Mouse (Mus musculus): Measurements from ENCODE around the gene Galr2. TPM values are rescaled to one million over a fixed set of nuclear protein-coding genes. Genes with fewer than 3 reads are reported as not detected.

Galr2 gene
- polyA plus RNA-seq, 1 experiment from 2014 or later = 0.56 TPM

- Histone ChIP-seq H3K4me3 (no peak overlapping the region), H3K9me3 (replicated peaks) (no peaks in the 10 kb centered on the region), H3K27me3 (no peaks in the 10 kb centered on the region), H3K36me3 (peaks cover 88% of the 10 kb centered on the region), H3K4me2 (replicated peaks) (no peak overlapping the region), H3K27ac (no peak overlapping the region), H3K4me1 (no peaks in the 10 kb centered on the region), H3K9ac (no peak overlapping the region)
- WGBS = 90% methylated on average over 8 of the region's 8 CpGs
- ATAC-seq (ENCODE audit: low FRiP score) = no peak
Observed at GRCm38 (mm10) chr11:116296191-116296734, 15.5 kb downstream of the Galr2 start.

- no peak for ATAC-seq (ENCODE audit: low FRiP score)
- Histone ChIP-seq H3K27ac (no peak overlapping the region), H3K36me3 (peaks cover 89% of the 10 kb centered on the region), H3K9ac (no peak overlapping the region), H3K4me1 (no peaks in the 10 kb centered on the region), H3K27me3 (no peaks in the 10 kb centered on the region), H3K4me2 (replicated peaks) (no peak overlapping the region), H3K4me3 (no peak overlapping the region), H3K9me3 (replicated peaks) (no peaks in the 10 kb centered on the region)
- WGBS = 89% methylated on average over 3 of the region's 3 CpGs
Observed at GRCm38 (mm10) chr11:116297017-116297416, 16.3 kb downstream of the Galr2 start.

GRCm38 (mm10) chr11:116298221-116298620 lies 17.5 kb downstream of the Galr2 start:
- 91% methylated on average over 11 of the region's 11 CpGs for WGBS
- Histone ChIP-seq H3K4me2 (replicated peaks) (no peak overlapping the region), H3K27me3 (no peaks in the 10 kb centered on the region), H3K36me3 (peaks cover 87% of the 10 kb centered on the region), H3K4me1 (no peaks in the 10 kb centered on the region), H3K9me3 (replicated peaks) (no peaks in the 10 kb centered on the region), H3K9ac (no peak overlapping the region), H3K4me3 (no peak overlapping the region), H3K27ac (no peak overlapping the region)
- no peak for ATAC-seq (ENCODE audit: low FRiP score)

GRCm38 (mm10) chr11:116298621-116299020 lies 17.9 kb downstream of the Galr2 start:
- 96% methylated on average over 6 of the region's 6 CpGs for WGBS
- Histone ChIP-seq H3K4me1 (no peaks in the 10 kb centered on the region), H3K27me3 (no peaks in the 10 kb centered on the region), H3K36me3 (peaks cover 89% of the 10 kb centered on the region), H3K9ac (no peak overlapping the region), H3K4me2 (replicated peaks) (no peak overlapping the region), H3K9me3 (replicated peaks) (no peaks in the 10 kb centered on the region), H3K4me3 (no peak overlapping the region), H3K27ac (no peak overlapping the region)
- no peak for ATAC-seq (ENCODE audit: low FRiP score)

GRCm38 (mm10) chr11:116305423-116305822 lies 24.7 kb downstream of the Galr2 start:
- WGBS = 98% methylated on average over 2 of the region's 2 CpGs
- peaks cover 6% of the 10 kb centered on the region for H3K4me1 ChIP-seq
- 0 out of 2 replicates have a peak, but pooled peaks cover 3% of the 10 kb centered on the region for H3K27me3 ChIP-seq
- no peak overlapping the region for H3K27ac ChIP-seq
- peaks cover 45% of the 10 kb centered on the region for H3K36me3 ChIP-seq
- ATAC-seq (ENCODE audit: low FRiP score) = no peak
- H3K4me3 ChIP-seq = peak overlapping the region; percentile 72; the same call in 1 of the 2 replicates
- H3K4me2 ChIP-seq (replicated peaks) = peak overlapping the region; percentile 80
- H3K9ac ChIP-seq = no peak overlapping the region
- no peaks in the 10 kb centered on the region for H3K9me3 ChIP-seq (replicated peaks)

GRCm38 (mm10) chr11:116306126-116306982 lies 25.6 kb downstream of the Galr2 start:
- peak overlapping the region; percentile 56; the same call in 1 of the 2 replicates for H3K27ac ChIP-seq
- H3K9ac ChIP-seq = peak overlapping the region; percentile 84
- H3K9me3 ChIP-seq (replicated peaks) = no peaks in the 10 kb centered on the region
- peaks cover 36% of the 10 kb centered on the region for H3K36me3 ChIP-seq
- peak overlapping the region; percentile 72 for H3K4me3 ChIP-seq
- WGBS = 2% methylated on average over 53 of the region's 53 CpGs
- peaks cover 6% of the 10 kb centered on the region for H3K4me1 ChIP-seq
- H3K4me2 ChIP-seq (replicated peaks) = peak overlapping the region; percentile 80
- H3K27me3 ChIP-seq = 0 out of 2 replicates have a peak, but pooled peaks cover 3% of the 10 kb centered on the region
- ATAC-seq (ENCODE audit: low FRiP score) = peak; percentile 91

- Histone ChIP-seq H3K9me3 (replicated peaks) (no peaks in the 10 kb centered on the region), H3K27ac (peak within 1 kb of the TSS; percentile 56; the same call in 1 of the 2 replicates), H3K36me3 (peaks cover 28% of the 10 kb centered on the region), H3K4me2 (replicated peaks) (peak within 1 kb of the TSS; percentile 80), H3K4me1 (peaks cover 6% of the 10 kb centered on the region), H3K9ac (peak within 1 kb of the TSS; percentile 84), H3K4me3 (peak within 1 kb of the TSS; percentile 72), H3K27me3 (0 out of 2 replicates have a peak, but pooled peaks cover 3% of the 10 kb centered on the region)
- 83% methylated on average over 10 of the region's 10 CpGs for WGBS
- ATAC-seq (ENCODE audit: low FRiP score) = peak; percentile 36; the same call in 1 of the 2 replicates
Observed at GRCm38 (mm10) chr11:116307019-116307725, 26.4 kb downstream of the Galr2 start, which contains the start of gene Exoc7. TSS of gene Exoc7 (minus strand) at chr11:116307233.

- H3K27ac ChIP-seq = no peak overlapping the region
- 0 out of 2 replicates have a peak, but pooled peaks cover 3% of the 10 kb centered on the region for H3K27me3 ChIP-seq
- H3K9me3 ChIP-seq (replicated peaks) = no peaks in the 10 kb centered on the region
- H3K4me2 ChIP-seq (replicated peaks) = no peak overlapping the region
- H3K4me1 ChIP-seq = peaks cover 6% of the 10 kb centered on the region
- 92% methylated on average over 12 of the region's 12 CpGs for WGBS
- no peak for ATAC-seq (ENCODE audit: low FRiP score)
- H3K36me3 ChIP-seq = peaks cover 22% of the 10 kb centered on the region
- H3K4me3 ChIP-seq = no peak overlapping the region
- no peak overlapping the region for H3K9ac ChIP-seq
Observed at GRCm38 (mm10) chr11:116307762-116308531, 27.2 kb downstream of the Galr2 start.

GRCm38 (mm10) chr11:116309601-116310000 lies 28.9 kb downstream of the Galr2 start:
- 0 out of 2 replicates have a peak, but pooled peaks cover 3% of the 10 kb centered on the region for H3K27me3 ChIP-seq
- H3K4me3 ChIP-seq = no peak overlapping the region
- no peak for ATAC-seq (ENCODE audit: low FRiP score)
- H3K27ac ChIP-seq = no peak overlapping the region
- WGBS = 78% methylated on average over 3 of the region's 3 CpGs
- H3K36me3 ChIP-seq = peaks cover 5% of the 10 kb centered on the region
- H3K4me1 ChIP-seq = peaks cover 6% of the 10 kb centered on the region
- H3K9ac ChIP-seq = no peak overlapping the region
- H3K4me2 ChIP-seq (replicated peaks) = no peak overlapping the region
- H3K9me3 ChIP-seq (replicated peaks) = no peaks in the 10 kb centered on the region

- Histone ChIP-seq H3K4me1 (peaks cover 4% of the 10 kb centered on the region; the same call in 1 of the 2 replicates), H3K9me3 (replicated peaks) (no peaks in the 10 kb centered on the region), H3K4me3 (no peak overlapping the region), H3K9ac (no peak overlapping the region), H3K27ac (no peak overlapping the region), H3K4me2 (replicated peaks) (no peak overlapping the region), H3K27me3 (0 out of 2 replicates have a peak, but pooled peaks cover 3% of the 10 kb centered on the region), H3K36me3 (no peaks in the 10 kb centered on the region)
- no peak for ATAC-seq (ENCODE audit: low FRiP score)
- WGBS = 61% methylated on average over 8 of the region's 8 CpGs
Observed at GRCm38 (mm10) chr11:116311169-116311568, 30.4 kb downstream of the Galr2 start.

- 0 out of 2 replicates have a peak, but pooled peaks cover 4% of the 10 kb centered on the region for H3K4me1 ChIP-seq
- 0 out of 2 replicates have a peak, but pooled peaks cover 3% of the 10 kb centered on the region for H3K27me3 ChIP-seq
- no peak overlapping the region for H3K27ac ChIP-seq
- H3K9ac ChIP-seq = no peak overlapping the region
- WGBS = 54% methylated on average over 8 of the region's 8 CpGs
- H3K4me2 ChIP-seq (replicated peaks) = no peak overlapping the region
- H3K9me3 ChIP-seq (replicated peaks) = no peaks in the 10 kb centered on the region
- no peak overlapping the region for H3K4me3 ChIP-seq
- no peak for ATAC-seq (ENCODE audit: low FRiP score)
- H3K36me3 ChIP-seq = no peaks in the 10 kb centered on the region
Observed at GRCm38 (mm10) chr11:116312359-116312758, 31.6 kb downstream of the Galr2 start.

Data from hindbrain, embryonic 12.5 days (tissue).